Mouse (Mus musculus) C2C12 (cell line): ENCODE results near the gene Gm6676. TPM values are rescaled to one million over a fixed set of nuclear protein-coding genes. Genes with fewer than 3 reads are reported as not detected.
"Not testable (repeated sequence)": the region's sequence is repeated elsewhere in the genome, so short reads cannot be mapped to it uniquely, and the experiment has no call there.

Source experiments
- H3K27me3 ChIP-seq: one replicate; pipeline ENCODE4 v1.6.1; 2011; ENCODE audit not compliant: control insufficient read depth, insufficient read depth, insufficient read length
- H3K36me3 ChIP-seq: one replicate; pipeline ENCODE4 v1.6.1; 2011; ENCODE audit not compliant: control insufficient read depth, insufficient read depth
- H3K4me3 ChIP-seq: one replicate; pipeline ENCODE4 v1.5.1; 2011; ENCODE audit warnings: mild to moderate bottlenecking, control low read depth; ENCODE audit not compliant: poor library complexity, insufficient read depth, severe bottlenecking
- H3K79me2 ChIP-seq: one replicate; pipeline ENCODE4 v1.6.1; 2011; ENCODE audit not compliant: control insufficient read depth, insufficient read depth
- H3K79me3 ChIP-seq: one replicate; pipeline ENCODE4 v1.6.1; 2011; ENCODE audit warnings: low read depth, control low read depth
- H3ac ChIP-seq: one replicate; pipeline ENCODE3; 2011; ENCODE audit warnings: low read depth; ENCODE audit not compliant: control insufficient read depth, insufficient read length
- long read RNA-seq, 2 experiments: library from polyadenylated mRNA; unstranded; transcript quantifications; one replicate each; pipeline ENCODE4 v2.0.0; 2019 to 2020
- polyA plus RNA-seq: library from polyadenylated mRNA; unstranded; fragments of >200 nt; fragmentation: generic; extraction: Trizol; gene quantifications from one replicate; pipeline ENCODE4 v1.2.1, GENCODE M21; 2012; ENCODE audit warnings: missing spikeins

Gene Gm6676
- not detected for polyA plus RNA-seq
- long read RNA-seq, experiment 1: 0 reads
- long read RNA-seq, experiment 2: 0 reads

- not testable (repeated sequence) for H3K4me3 ChIP-seq, H3K27me3 ChIP-seq, H3K36me3 ChIP-seq, H3K79me3 ChIP-seq, H3K79me2 ChIP-seq, H3ac ChIP-seq
Observed at GRCm38 (mm10) chr14:7125312-7125711, at the start of gene Gm6676. Gene Gm6676, minus strand, starts transcription at chr14:7125412.

DNA sequence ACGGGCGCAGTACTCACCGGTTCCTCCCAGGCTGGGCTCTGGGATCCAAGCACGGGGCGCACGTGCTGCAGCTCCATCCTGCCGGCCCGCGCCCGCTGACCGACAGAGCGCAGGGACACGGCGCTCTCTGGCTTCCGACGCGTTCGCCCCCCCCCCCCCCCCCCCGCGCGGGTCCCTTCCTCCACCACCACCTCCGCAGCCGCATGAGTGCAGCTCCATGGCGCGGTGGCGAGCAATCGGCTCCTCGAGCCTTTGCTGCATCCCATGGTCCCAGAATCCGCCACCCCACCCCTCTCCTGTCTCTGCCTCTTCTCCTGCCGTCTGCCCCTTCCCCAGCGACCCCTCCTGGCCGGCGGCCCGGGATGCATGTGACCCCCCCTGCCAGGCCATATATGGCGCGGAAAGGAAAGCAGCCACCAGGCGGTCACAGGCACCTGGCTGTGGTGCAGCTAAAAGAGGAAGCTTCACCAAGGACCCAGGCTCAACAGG, 49.3 kb upstream of the Gm6676 start, which contains the start of gene Gm3512:
TSS of gene Gm3512 (minus strand) at position 51 of the 489 bp plus-strand sequence.
- H3K4me3 ChIP-seq, H3K36me3 ChIP-seq, H3K79me3 ChIP-seq, H3K79me2 ChIP-seq, H3ac ChIP-seq, H3K27me3 ChIP-seq: not testable (repeated sequence)

- H3K27me3 ChIP-seq, H3K36me3 ChIP-seq, H3K79me3 ChIP-seq, H3ac ChIP-seq, H3K4me3 ChIP-seq, H3K79me2 ChIP-seq: not testable (repeated sequence)
Observed at GRCm38 (mm10) chr14:7105124-7105802, 19.9 kb downstream of the Gm6676 start.

DNA sequence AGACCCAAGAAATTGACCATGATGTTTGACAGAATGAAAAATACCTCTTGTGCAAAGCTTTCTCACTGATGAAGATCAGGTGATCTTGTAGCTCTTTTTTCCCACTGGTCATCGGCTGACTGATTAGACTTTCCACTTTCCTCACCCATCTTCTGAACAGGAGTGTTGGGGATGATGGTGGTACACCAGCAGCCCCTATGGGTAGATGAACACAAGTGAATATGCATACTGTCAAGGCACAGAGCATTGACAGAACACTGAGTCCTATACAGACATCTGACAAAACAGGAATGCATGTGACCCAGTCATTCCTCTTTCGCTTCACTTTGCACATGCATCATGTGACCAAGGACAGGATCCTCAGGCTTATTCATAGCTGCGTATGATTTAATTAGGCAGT, 24.7 kb downstream of the Gm6676 start, which contains the start of gene Gm3696:
TSS of gene Gm3696 (minus strand) at position 101 of the 400 bp plus-strand sequence.
- H3K27me3 ChIP-seq, H3K79me2 ChIP-seq, H3ac ChIP-seq, H3K79me3 ChIP-seq, H3K36me3 ChIP-seq, H3K4me3 ChIP-seq: not testable (repeated sequence)

Other genes with a start within 250 kb of the Gm6676 start
- not detected for gene Gm3667, start 235.4 kb downstream of the Gm6676 start, polyA plus RNA-seq
- not detected for gene Gm6356, start 151.6 kb downstream of the Gm6676 start, polyA plus RNA-seq
- not detected for gene Gm10406, start 98.0 kb downstream of the Gm6676 start, polyA plus RNA-seq
- not detected for gene Gm3685, start 80.4 kb downstream of the Gm6676 start, polyA plus RNA-seq
- gene Gm3696, start 24.8 kb downstream of the Gm6676 start, polyA plus RNA-seq: not detected
- gene Gm3512, start 49.1 kb upstream of the Gm6676 start, polyA plus RNA-seq: not detected
- not detected for gene Gm16434, start 69.1 kb upstream of the Gm6676 start, polyA plus RNA-seq
- gene Gm3727, start 139.3 kb upstream of the Gm6676 start, polyA plus RNA-seq: not detected
- gene Gm3739, start 189.6 kb upstream of the Gm6676 start, polyA plus RNA-seq: not detected
- not detected for gene Gm5797, start 207.0 kb upstream of the Gm6676 start, polyA plus RNA-seq
- not detected for gene Gm8374, start 239.7 kb upstream of the Gm6676 start, polyA plus RNA-seq